Mouse (Mus musculus): ENCODE results near the gene Ssh1. TPM values are rescaled to one million over a fixed set of nuclear protein-coding genes. Genes with fewer than 3 reads are reported as not detected.

Gene Ssh1
- polyA plus RNA-seq (2014; fragmentation: Nextera tagmentation; extraction: Ambion mirVana) = 27.3 and 28.1 TPM in 2 replicates

GRCm38 (mm10) chr5:113993487-113994465 lies at the start of gene Ssh1:
TSS of gene Ssh1 (minus strand) at chr5:113993894.
- Histone ChIP-seq H3K4me2 (ENCODE audit: low read depth, severe bottlenecking) (peak within 1 kb of the TSS; percentile 76), H3K27ac (replicated peaks; ENCODE audit: low read depth, low read length) (peak within 1 kb of the TSS; percentile 60), H3K9me3 (ENCODE audit: control insufficient read depth, low read length) (no peaks in the 10 kb centered on the region), H3K36me3 (ENCODE audit: control insufficient read depth, insufficient read depth, low read length) (no peaks in the 10 kb centered on the region), H3K4me1 (ENCODE audit: control insufficient read depth, insufficient read depth, low read length) (peaks cover 7% of the 10 kb centered on the region; the same call in 1 of the 2 replicates), H3K27me3 (ENCODE audit: control insufficient read depth, insufficient read depth, low read length) (no peaks in the 10 kb centered on the region), H3K9ac (ENCODE audit: low read length) (peak within 1 kb of the TSS; percentile 85), H3K4me3 (ENCODE audit: low read depth, low read length) (peak within 1 kb of the TSS; percentile 85)
- 2% methylated on average over 69 of the region's 83 CpGs for WGBS
- ATAC-seq (ENCODE audit: insufficient number of reproducible peaks, low FRiP score, low TSS enrichment, low read depth) = peak; percentile 78
- peak; percentile 92 for DNase-seq (ENCODE audit: low spot score)

- no peak overlapping the region for H3K4me2 ChIP-seq (ENCODE audit: low read depth, severe bottlenecking)
- 21% methylated on average over 15 of the region's 15 CpGs for WGBS
- no peak overlapping the region for H3K27ac ChIP-seq (replicated peaks; ENCODE audit: low read depth, low read length)
Observed at GRCm38 (mm10) chr5:114041327-114041930, 47.7 kb upstream of the Ssh1 start.

GRCm38 (mm10) chr5:114040911-114041310 lies 47.2 kb upstream of the Ssh1 start:
- Histone ChIP-seq H3K27ac (replicated peaks; ENCODE audit: low read depth, low read length) (no peak overlapping the region), H3K4me3 (ENCODE audit: low read depth, low read length) (no peak overlapping the region), H3K4me1 (ENCODE audit: control insufficient read depth, insufficient read depth, low read length) (0 out of 2 replicates have a peak, but pooled peaks cover 2% of the 10 kb centered on the region), H3K9me3 (ENCODE audit: control insufficient read depth, low read length) (no peaks in the 10 kb centered on the region), H3K36me3 (ENCODE audit: control insufficient read depth, insufficient read depth, low read length) (no peaks in the 10 kb centered on the region), H3K27me3 (ENCODE audit: control insufficient read depth, insufficient read depth, low read length) (no peaks in the 10 kb centered on the region), H3K4me2 (ENCODE audit: low read depth, severe bottlenecking) (no peak overlapping the region), H3K9ac (ENCODE audit: low read length) (no peak overlapping the region)
- ATAC-seq (ENCODE audit: insufficient number of reproducible peaks, low FRiP score, low TSS enrichment, low read depth) (no peak), DNase-seq (ENCODE audit: low spot score) (no peak)
- 73% methylated on average over 1 of the region's 1 CpGs for WGBS

More at GRCm38 (mm10) chr5:114041327-114041930, 47.7 kb upstream of the Ssh1 start:
- peak; percentile 47 for DNase-seq (ENCODE audit: low spot score)
- no peaks in the 10 kb centered on the region for H3K27me3 ChIP-seq (ENCODE audit: control insufficient read depth, insufficient read depth, low read length)
- no peak overlapping the region for H3K9ac ChIP-seq (ENCODE audit: low read length)
- ATAC-seq (ENCODE audit: insufficient number of reproducible peaks, low FRiP score, low TSS enrichment, low read depth) = no peak
- no peaks in the 10 kb centered on the region for H3K36me3 ChIP-seq (ENCODE audit: control insufficient read depth, insufficient read depth, low read length)
- no peak overlapping the region for H3K4me3 ChIP-seq (ENCODE audit: low read depth, low read length)
- H3K4me1 ChIP-seq (ENCODE audit: control insufficient read depth, insufficient read depth, low read length) = 0 out of 2 replicates have a peak, but pooled peaks cover 2% of the 10 kb centered on the region
- no peaks in the 10 kb centered on the region for H3K9me3 ChIP-seq (ENCODE audit: control insufficient read depth, low read length)

GRCm38 (mm10) chr5:114040508-114040907 lies 46.8 kb upstream of the Ssh1 start:
- Histone ChIP-seq H3K9ac (ENCODE audit: low read length) (no peak overlapping the region), H3K27ac (replicated peaks; ENCODE audit: low read depth, low read length) (no peak overlapping the region), H3K27me3 (ENCODE audit: control insufficient read depth, insufficient read depth, low read length) (no peaks in the 10 kb centered on the region), H3K4me2 (ENCODE audit: low read depth, severe bottlenecking) (no peak overlapping the region), H3K4me1 (ENCODE audit: control insufficient read depth, insufficient read depth, low read length) (0 out of 2 replicates have a peak, but pooled peaks cover 2% of the 10 kb centered on the region), H3K4me3 (ENCODE audit: low read depth, low read length) (no peak overlapping the region), H3K9me3 (ENCODE audit: control insufficient read depth, low read length) (no peaks in the 10 kb centered on the region), H3K36me3 (ENCODE audit: control insufficient read depth, insufficient read depth, low read length) (no peaks in the 10 kb centered on the region)
- 26% methylated on average over 8 of the region's 8 CpGs for WGBS
- no peak for ATAC-seq (ENCODE audit: insufficient number of reproducible peaks, low FRiP score, low TSS enrichment, low read depth)
- DNase-seq (ENCODE audit: low spot score) = no peak

GRCm38 (mm10) chr5:114035111-114035510 lies 41.4 kb upstream of the Ssh1 start:
- Histone ChIP-seq H3K4me3 (ENCODE audit: low read depth, low read length) (no peak overlapping the region), H3K4me2 (ENCODE audit: low read depth, severe bottlenecking) (no peak overlapping the region), H3K9me3 (ENCODE audit: control insufficient read depth, low read length) (no peaks in the 10 kb centered on the region; the same call in 1 of the 2 replicates), H3K27me3 (ENCODE audit: control insufficient read depth, insufficient read depth, low read length) (no peaks in the 10 kb centered on the region), H3K27ac (replicated peaks; ENCODE audit: low read depth, low read length) (no peak overlapping the region), H3K9ac (ENCODE audit: low read length) (no peak overlapping the region), H3K36me3 (ENCODE audit: control insufficient read depth, insufficient read depth, low read length) (no peaks in the 10 kb centered on the region), H3K4me1 (ENCODE audit: control insufficient read depth, insufficient read depth, low read length) (no peaks in the 10 kb centered on the region)
- ATAC-seq (ENCODE audit: insufficient number of reproducible peaks, low FRiP score, low TSS enrichment, low read depth) (no peak), DNase-seq (ENCODE audit: low spot score) (no peak)
- WGBS = 69% methylated on average over 10 of the region's 10 CpGs

DNA sequence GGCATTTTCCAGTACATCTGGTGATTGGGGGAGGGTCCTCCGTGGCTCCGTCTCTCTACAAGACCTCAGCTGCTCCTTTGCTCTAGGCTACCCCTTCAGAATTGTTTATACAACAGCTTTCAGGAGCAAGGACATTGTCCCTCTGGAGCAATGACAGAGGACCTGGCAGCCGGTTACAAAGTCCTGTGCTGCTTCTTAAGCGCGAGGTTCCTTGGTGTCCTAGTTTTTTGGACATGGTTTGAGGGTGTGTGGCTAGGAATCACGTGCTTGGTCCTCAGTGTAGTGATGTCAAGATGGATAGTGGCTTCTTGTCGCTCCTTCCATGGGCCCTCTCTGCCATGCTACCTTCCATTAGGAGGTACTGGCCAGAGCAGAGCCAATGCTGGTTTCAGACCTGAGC lies 40.7 kb upstream of the Ssh1 start:
- no peak overlapping the region for H3K9ac ChIP-seq (ENCODE audit: low read length)
- WGBS = 84% methylated on average over 7 of the region's 7 CpGs

GRCm38 (mm10) chr5:114032161-114032763 lies 38.6 kb upstream of the Ssh1 start:
- Histone ChIP-seq H3K4me2 (ENCODE audit: low read depth, severe bottlenecking) (no peak overlapping the region), H3K36me3 (ENCODE audit: control insufficient read depth, insufficient read depth, low read length) (no peaks in the 10 kb centered on the region), H3K4me1 (ENCODE audit: control insufficient read depth, insufficient read depth, low read length) (no peaks in the 10 kb centered on the region), H3K9ac (ENCODE audit: low read length) (no peak overlapping the region), H3K4me3 (ENCODE audit: low read depth, low read length) (no peak overlapping the region), H3K27ac (replicated peaks; ENCODE audit: low read depth, low read length) (no peak overlapping the region), H3K27me3 (ENCODE audit: control insufficient read depth, insufficient read depth, low read length) (no peaks in the 10 kb centered on the region), H3K9me3 (ENCODE audit: control insufficient read depth, low read length) (no peaks in the 10 kb centered on the region; the same call in 1 of the 2 replicates)
- DNase-seq (ENCODE audit: low spot score) (no peak), ATAC-seq (ENCODE audit: insufficient number of reproducible peaks, low FRiP score, low TSS enrichment, low read depth) (no peak)
- 84% methylated on average over 3 of the region's 3 CpGs for WGBS

More for the DNA sequence above, 40.7 kb upstream of the Ssh1 start:
- H3K4me3 ChIP-seq (ENCODE audit: low read depth, low read length) = no peak overlapping the region
- H3K4me2 ChIP-seq (ENCODE audit: low read depth, severe bottlenecking) = no peak overlapping the region
- H3K9me3 ChIP-seq (ENCODE audit: control insufficient read depth, low read length) = no peaks in the 10 kb centered on the region; the same call in 1 of the 2 replicates
- ATAC-seq (ENCODE audit: insufficient number of reproducible peaks, low FRiP score, low TSS enrichment, low read depth) (no peak), DNase-seq (ENCODE audit: low spot score) (no peak)
- H3K27me3 ChIP-seq (ENCODE audit: control insufficient read depth, insufficient read depth, low read length) = no peaks in the 10 kb centered on the region
- H3K27ac ChIP-seq (replicated peaks; ENCODE audit: low read depth, low read length) = no peak overlapping the region
- H3K36me3 ChIP-seq (ENCODE audit: control insufficient read depth, insufficient read depth, low read length) = no peaks in the 10 kb centered on the region
- no peaks in the 10 kb centered on the region for H3K4me1 ChIP-seq (ENCODE audit: control insufficient read depth, insufficient read depth, low read length)

DNA sequence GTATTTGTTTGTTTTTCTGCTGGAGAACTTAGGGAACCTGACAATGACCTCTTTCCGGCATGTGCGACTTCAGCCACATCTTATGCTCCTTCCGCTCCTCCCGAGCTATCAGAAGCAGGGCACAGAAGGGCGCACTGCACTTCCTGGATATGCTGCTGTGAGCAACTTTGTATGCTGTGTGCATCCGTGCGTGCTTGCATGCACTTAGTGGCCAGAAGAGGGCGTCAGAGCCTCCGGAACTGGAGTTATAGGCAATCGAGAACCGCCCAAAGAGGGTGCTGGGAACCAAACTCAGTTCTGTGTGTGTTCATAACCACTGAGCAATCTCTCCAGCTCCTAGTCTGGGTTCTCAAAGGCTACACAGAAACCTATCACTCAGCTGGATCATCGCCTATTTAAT lies 37.0 kb upstream of the Ssh1 start:
- ATAC-seq (ENCODE audit: insufficient number of reproducible peaks, low FRiP score, low TSS enrichment, low read depth) = no peak
- no peak overlapping the region for H3K4me3 ChIP-seq (ENCODE audit: low read depth, low read length)
- H3K4me2 ChIP-seq (ENCODE audit: low read depth, severe bottlenecking) = no peak overlapping the region
- H3K9ac ChIP-seq (ENCODE audit: low read length) = no peak overlapping the region
- 92% methylated on average over 12 of the region's 12 CpGs for WGBS
- H3K9me3 ChIP-seq (ENCODE audit: control insufficient read depth, low read length) = no peaks in the 10 kb centered on the region; the same call in 1 of the 2 replicates
- no peaks in the 10 kb centered on the region for H3K4me1 ChIP-seq (ENCODE audit: control insufficient read depth, insufficient read depth, low read length)
- no peaks in the 10 kb centered on the region for H3K36me3 ChIP-seq (ENCODE audit: control insufficient read depth, insufficient read depth, low read length)
- no peak for DNase-seq (ENCODE audit: low spot score)
- H3K27me3 ChIP-seq (ENCODE audit: control insufficient read depth, insufficient read depth, low read length) = no peaks in the 10 kb centered on the region
- H3K27ac ChIP-seq (replicated peaks; ENCODE audit: low read depth, low read length) = no peak overlapping the region
